Mouse (Mus musculus): ENCODE results near the gene C530008M17Rik. TPM values are rescaled to one million over a fixed set of nuclear protein-coding genes. Genes with fewer than 3 reads are reported as not detected.

The C530008M17Rik gene
- polyA plus RNA-seq, 1 experiment, result 42.0 TPM

DNA sequence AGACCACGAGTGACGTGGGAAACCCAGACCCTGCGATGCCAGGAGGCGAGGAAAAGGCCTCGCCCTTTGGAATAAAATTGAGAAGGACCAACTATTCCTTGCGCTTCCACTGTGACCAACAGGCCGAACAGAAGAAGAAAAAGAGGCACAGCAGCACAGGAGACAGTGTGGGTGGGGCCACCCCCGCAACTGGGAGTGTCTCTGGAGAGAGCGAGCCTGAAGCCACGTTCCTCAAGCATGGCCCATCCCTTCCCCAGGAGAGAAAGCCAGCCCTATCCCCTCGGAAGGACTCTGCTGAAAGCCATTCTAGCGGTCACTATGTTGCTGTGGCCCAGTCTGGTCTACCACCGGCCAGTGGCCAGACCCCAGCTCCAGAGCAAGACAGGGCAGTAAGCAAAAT is 202.1 kb downstream of the C530008M17Rik start:
- H3K9me3 ChIP-seq, result peaks cover 20% of the 10 kb centered on the region
- H3K36me3 ChIP-seq (replicated peaks; ENCODE audit: low read length), result peaks cover 83% of the 10 kb centered on the region
- peaks cover 7% of the 10 kb centered on the region for H3K4me1 ChIP-seq
- peaks cover 2% of the 10 kb centered on the region for H3K27me3 ChIP-seq (replicated peaks)
- no peak for TF ChIP-seq FLI1 (IDR thresholded peaks at IDR 0.05; ENCODE audit: low read length)
- no peak for TF ChIP-seq GATA1 (IDR thresholded peaks at IDR 0.05; ENCODE audit: borderline replicate concordance, low read length)
- no peak overlapping the region for H3K4me3 ChIP-seq (replicated peaks)

DNA sequence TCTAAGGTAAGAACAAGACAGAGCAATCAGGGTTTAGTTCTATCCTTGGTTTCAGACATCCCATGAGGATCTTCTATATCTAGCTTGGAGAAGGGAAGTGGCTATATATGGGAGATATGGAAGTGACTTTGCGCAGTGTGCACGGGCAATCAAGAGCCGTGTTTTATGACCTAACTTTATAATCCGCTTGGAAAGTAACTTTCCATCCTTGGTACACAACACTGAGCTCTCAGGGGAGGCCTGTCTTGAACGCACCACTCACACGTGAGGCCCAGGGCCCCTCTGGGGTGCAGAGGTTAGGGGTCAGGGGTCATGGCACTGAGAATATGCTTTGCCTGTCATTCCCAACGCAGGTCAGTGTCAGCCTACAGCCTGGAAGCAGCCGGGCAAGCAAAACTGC is 210.5 kb downstream of the C530008M17Rik start:
- H3K4me1 ChIP-seq, result no peaks in the 10 kb centered on the region
- TF ChIP-seq FLI1 (IDR thresholded peaks at IDR 0.05; ENCODE audit: low read length), result no peak
- no peaks in the 10 kb centered on the region for H3K27me3 ChIP-seq (replicated peaks)
- H3K9me3 ChIP-seq, result no peaks in the 10 kb centered on the region
- peaks cover 91% of the 10 kb centered on the region for H3K36me3 ChIP-seq (replicated peaks; ENCODE audit: low read length)
- H3K4me3 ChIP-seq (replicated peaks), result no peak overlapping the region

DNA sequence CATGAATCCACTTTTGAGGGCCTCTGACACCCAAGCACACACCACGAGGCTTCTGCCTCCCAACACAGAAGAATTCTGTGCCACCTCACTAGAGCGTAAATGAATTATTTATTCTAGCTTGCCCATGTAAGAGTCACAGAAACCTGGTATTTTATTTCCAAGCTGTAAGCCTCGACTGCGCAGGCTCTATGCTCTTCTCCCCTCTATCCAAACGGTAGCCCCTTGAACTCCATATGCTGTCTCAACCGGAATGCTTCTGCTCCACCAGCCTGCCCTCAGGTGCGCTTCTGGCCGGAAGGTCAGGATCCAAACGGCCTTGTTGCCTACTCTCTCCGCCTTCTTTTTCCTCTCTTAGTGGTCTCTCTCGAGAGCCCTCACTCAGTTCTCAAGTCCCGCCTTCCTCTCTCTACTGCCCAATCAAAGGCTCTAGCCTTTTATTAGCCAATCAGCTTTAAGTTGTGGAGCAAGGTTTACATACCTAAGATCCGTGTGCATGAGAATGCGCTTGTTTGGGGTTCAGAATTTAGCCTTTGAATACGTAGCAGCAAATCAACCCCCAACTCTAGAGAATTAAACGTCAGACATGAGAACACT is 212.5 kb downstream of the C530008M17Rik start:
- no peaks in the 10 kb centered on the region for H3K4me1 ChIP-seq
- H3K27me3 ChIP-seq (replicated peaks), result no peaks in the 10 kb centered on the region
- no peaks in the 10 kb centered on the region for H3K9me3 ChIP-seq
- TF ChIP-seq GATA1 (IDR thresholded peaks at IDR 0.05; ENCODE audit: borderline replicate concordance, low read length), result no peak
- no peak for TF ChIP-seq FLI1 (IDR thresholded peaks at IDR 0.05; ENCODE audit: low read length)
- H3K4me3 ChIP-seq (replicated peaks), result no peak overlapping the region
- H3K36me3 ChIP-seq (replicated peaks; ENCODE audit: low read length), result peaks cover 97% of the 10 kb centered on the region

DNA sequence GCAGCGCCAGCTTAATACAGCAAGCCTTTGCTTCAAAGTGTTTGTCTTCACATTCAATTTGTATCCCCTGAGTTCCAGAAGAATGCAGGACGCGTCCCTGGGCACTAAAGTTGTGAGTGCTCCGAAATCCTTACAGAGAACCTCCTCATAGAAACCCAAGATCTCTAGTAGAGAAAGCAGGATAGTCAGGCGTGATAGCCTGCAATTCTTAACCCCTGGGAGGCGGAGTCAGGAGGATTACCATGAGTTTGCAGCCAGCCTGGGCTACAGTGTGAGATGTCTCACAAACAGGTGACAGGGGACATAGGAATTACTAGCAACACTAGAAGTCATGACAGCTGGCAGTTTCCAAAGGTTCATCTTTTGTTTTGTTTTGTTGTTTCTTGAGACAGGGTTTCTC is 213.2 kb downstream of the C530008M17Rik start:
- Histone ChIP-seq H3K27me3 (replicated peaks) (no peaks in the 10 kb centered on the region), H3K9me3 (no peaks in the 10 kb centered on the region), H3K36me3 (replicated peaks; ENCODE audit: low read length) (peaks cover 100% of the 10 kb centered on the region), H3K4me3 (replicated peaks) (no peak overlapping the region), H3K4me1 (no peaks in the 10 kb centered on the region)
- TF ChIP-seq FLI1 (IDR thresholded peaks at IDR 0.05; ENCODE audit: low read length), result no peak
- TF ChIP-seq GATA1 (IDR thresholded peaks at IDR 0.05; ENCODE audit: borderline replicate concordance, low read length), result no peak

DNA sequence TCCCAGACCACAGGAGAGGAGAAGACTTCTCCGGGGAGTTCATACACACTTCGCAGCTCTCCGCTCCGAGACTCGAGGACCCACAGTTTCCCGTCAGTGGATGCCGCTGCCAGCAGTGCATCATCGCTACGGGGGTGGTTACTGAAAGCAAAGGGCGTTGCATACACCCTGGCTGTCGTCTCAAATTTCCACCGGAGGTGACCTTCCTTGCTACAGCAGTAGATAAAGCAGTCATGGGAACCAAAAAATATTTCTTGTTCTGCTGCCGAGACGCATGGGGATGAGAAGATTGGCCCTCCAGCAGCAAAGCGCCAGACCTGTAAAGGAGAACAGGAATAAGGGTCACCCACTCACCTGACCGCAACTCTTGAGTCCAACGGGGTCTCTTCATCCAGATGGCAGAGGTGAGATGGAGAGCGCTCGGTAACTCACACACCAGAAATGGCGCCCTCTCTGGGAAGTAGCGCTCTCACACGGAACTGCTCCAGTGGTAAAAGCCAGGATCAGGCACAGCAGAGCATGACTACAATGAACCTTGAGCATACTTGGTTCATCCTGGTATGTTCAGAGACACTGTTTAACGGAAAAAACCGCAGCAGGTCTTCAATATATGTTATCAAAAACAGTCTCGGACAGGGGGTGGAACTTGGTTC is 219.9 kb downstream of the C530008M17Rik start:
- Histone ChIP-seq H3K4me1 (no peaks in the 10 kb centered on the region), H3K36me3 (replicated peaks; ENCODE audit: low read length) (peaks cover 94% of the 10 kb centered on the region), H3K9me3 (no peaks in the 10 kb centered on the region), H3K27me3 (replicated peaks) (no peaks in the 10 kb centered on the region), H3K4me3 (replicated peaks) (no peak overlapping the region)
- TF ChIP-seq GATA1 (IDR thresholded peaks at IDR 0.05; ENCODE audit: borderline replicate concordance, low read length) (no peak), FLI1 (IDR thresholded peaks at IDR 0.05; ENCODE audit: low read length) (no peak)

DNA sequence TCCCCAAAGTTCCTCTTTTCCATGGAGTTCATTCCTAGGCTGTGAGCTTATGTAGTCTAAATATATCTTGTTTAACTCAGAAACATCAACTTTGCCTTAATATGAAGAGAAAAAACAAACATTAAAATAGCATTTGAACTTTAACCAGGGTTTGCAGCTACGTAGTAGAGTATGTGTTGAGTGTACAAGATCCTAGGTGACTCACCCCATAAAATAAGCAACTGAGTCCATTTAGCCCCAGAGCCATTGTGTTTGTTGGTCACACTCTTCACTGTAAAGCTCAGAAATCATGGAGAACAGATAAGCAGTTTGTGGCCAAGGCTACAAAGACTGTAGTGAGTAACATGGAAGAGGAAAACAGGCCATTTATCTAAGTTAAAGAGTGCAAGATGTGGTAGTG is 227.8 kb downstream of the C530008M17Rik start:
- Histone ChIP-seq H3K27me3 (replicated peaks) (no peaks in the 10 kb centered on the region), H3K9me3 (no peaks in the 10 kb centered on the region), H3K36me3 (replicated peaks; ENCODE audit: low read length) (peaks cover 92% of the 10 kb centered on the region), H3K4me3 (replicated peaks) (no peak overlapping the region), H3K4me1 (no peaks in the 10 kb centered on the region)
- TF ChIP-seq GATA1 (IDR thresholded peaks at IDR 0.05; ENCODE audit: borderline replicate concordance, low read length), result no peak
- no peak for TF ChIP-seq FLI1 (IDR thresholded peaks at IDR 0.05; ENCODE audit: low read length)

DNA sequence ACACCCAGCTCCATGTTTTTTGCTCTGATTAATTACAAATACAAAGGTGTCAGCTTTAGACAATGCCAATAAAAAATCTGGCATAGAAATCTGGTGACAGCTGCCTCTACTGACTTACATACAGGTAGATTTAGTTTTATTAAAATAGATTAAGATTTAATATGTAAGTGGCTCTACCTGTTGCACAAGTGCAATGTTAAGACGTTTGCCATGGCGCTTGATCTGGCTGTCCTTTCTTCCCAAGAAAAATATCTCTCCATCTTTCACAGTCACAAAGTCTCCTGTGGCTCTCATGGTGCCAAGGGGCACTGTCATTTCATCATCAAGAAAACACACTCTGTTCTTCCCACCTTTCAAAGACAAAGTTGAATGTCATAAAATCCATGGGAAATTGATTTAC is 230.7 kb downstream of the C530008M17Rik start:
- 0 out of 2 replicates have a peak, but pooled peaks cover 1% of the 10 kb centered on the region for H3K4me1 ChIP-seq
- H3K9me3 ChIP-seq, result no peaks in the 10 kb centered on the region
- H3K36me3 ChIP-seq (replicated peaks; ENCODE audit: low read length), result peaks cover 95% of the 10 kb centered on the region
- H3K4me3 ChIP-seq (replicated peaks), result no peak overlapping the region
- TF ChIP-seq GATA1 (IDR thresholded peaks at IDR 0.05; ENCODE audit: borderline replicate concordance, low read length), result no peak
- no peak for TF ChIP-seq FLI1 (IDR thresholded peaks at IDR 0.05; ENCODE audit: low read length)
- no peaks in the 10 kb centered on the region for H3K27me3 ChIP-seq (replicated peaks)

DNA sequence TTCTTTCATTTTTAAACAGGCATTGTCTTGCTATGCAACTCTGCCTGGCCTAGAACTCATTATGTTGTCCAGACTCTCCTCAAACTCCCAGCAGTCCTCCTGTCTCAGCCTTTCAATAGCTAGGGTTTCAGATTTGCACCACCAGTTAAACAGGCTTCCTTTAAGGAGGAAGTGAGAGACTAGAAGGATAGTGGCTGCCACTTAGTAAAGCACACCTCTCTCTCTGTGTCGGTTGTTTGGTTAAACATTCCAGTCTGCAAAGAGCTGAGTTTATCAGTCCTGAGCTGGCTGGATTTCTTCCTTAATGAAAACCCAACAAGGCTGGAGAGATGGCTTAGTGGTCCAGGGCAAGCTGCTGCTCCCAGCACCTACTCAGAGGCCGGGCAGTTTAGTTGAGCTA is 236.3 kb downstream of the C530008M17Rik start:
- peaks cover 15% of the 10 kb centered on the region for H3K4me1 ChIP-seq
- H3K27me3 ChIP-seq (replicated peaks), result no peaks in the 10 kb centered on the region
- no peaks in the 10 kb centered on the region for H3K9me3 ChIP-seq
- TF ChIP-seq FLI1 (IDR thresholded peaks at IDR 0.05; ENCODE audit: low read length) (no peak), GATA1 (IDR thresholded peaks at IDR 0.05; ENCODE audit: borderline replicate concordance, low read length) (no peak)
- H3K36me3 ChIP-seq (replicated peaks; ENCODE audit: low read length), result peaks cover 91% of the 10 kb centered on the region
- no peak overlapping the region for H3K4me3 ChIP-seq (replicated peaks)

DNA sequence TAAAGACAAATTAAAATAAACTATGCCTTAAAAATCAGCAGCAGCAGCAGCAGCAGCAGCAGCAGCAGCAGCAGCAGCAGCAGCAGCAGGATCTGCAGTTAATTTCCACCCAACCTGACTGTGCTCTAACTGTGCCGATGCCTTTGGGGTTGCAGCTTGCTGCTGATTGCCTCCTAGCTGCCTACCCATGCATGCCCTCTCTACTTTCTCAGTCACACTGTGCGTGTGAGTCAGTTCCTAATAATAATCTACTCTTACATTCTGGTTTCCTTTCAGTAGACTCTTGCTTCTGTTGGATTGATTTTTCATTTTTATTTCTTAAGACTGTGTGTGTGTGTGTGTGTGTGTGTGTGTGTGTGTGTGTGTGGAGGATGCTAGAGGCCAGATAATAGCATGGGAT is 236.8 kb downstream of the C530008M17Rik start:
- Histone ChIP-seq H3K36me3 (replicated peaks; ENCODE audit: low read length) (peaks cover 92% of the 10 kb centered on the region), H3K27me3 (replicated peaks) (no peaks in the 10 kb centered on the region), H3K4me1 (peaks cover 15% of the 10 kb centered on the region), H3K4me3 (replicated peaks) (no peak overlapping the region), H3K9me3 (no peaks in the 10 kb centered on the region)
- TF ChIP-seq FLI1 (IDR thresholded peaks at IDR 0.05; ENCODE audit: low read length) (no peak), GATA1 (IDR thresholded peaks at IDR 0.05; ENCODE audit: borderline replicate concordance, low read length) (no peak)

DNA sequence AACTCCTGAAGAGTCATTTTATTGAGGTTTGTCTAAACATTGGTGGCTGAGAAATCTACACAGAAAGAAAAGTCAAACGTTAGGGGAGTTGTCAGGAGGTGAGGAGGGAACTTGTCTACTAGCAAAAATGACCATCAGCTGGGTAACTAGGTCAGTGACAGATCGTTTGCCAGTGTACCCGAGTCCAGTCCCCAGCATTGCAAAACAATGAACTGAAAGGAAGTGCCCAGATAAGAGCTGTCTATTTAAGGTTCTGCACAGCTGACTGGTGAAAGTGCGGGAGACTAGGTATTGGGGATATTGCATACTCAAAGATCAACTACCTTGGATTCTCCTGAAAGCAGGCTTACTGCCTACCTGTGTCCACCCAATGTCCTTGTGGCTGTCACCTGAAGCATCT is 245.8 kb downstream of the C530008M17Rik start:
- Histone ChIP-seq H3K36me3 (replicated peaks; ENCODE audit: low read length) (peaks cover 51% of the 10 kb centered on the region), H3K4me1 (peaks cover 23% of the 10 kb centered on the region), H3K27me3 (replicated peaks) (no peaks in the 10 kb centered on the region), H3K9me3 (no peaks in the 10 kb centered on the region), H3K4me3 (replicated peaks) (peak overlapping the region; percentile 62)
- TF ChIP-seq FLI1 (IDR thresholded peaks at IDR 0.05; ENCODE audit: low read length), result no peak
- no peak for TF ChIP-seq GATA1 (IDR thresholded peaks at IDR 0.05; ENCODE audit: borderline replicate concordance, low read length)
